Mouse (Mus musculus): Measurements from ENCODE around the gene Cst12. TPM values are rescaled to one million over a fixed set of nuclear protein-coding genes. Genes with fewer than 3 reads are reported as not detected.

The Cst12 gene
- total and polyA plus RNA-seq, 3 experiments = not detected

DNA sequence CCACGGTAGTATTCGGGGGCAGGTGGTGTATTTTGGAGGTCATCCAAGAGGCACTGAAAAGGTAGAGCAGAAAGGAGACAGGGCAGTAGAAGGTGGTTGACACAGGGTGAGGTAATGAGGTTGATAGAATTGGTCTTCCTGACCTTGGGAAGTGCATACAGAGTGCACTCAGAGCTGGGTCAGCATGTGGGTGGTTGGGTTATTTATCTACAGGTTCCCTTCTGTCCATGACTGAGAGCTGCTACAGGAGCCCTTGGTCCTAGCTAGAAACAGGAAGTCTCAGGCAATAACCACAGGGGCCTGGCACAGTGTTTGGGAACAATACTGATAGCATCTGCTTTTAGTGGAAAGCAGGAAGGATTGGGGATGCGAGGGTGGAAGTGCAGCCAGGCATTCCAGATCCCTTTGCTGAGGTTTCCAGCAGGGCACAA lies 12.3 kb downstream of the Cst12 start:
- DNase-seq (ENCODE audit: low read depth, low spot score) = no peak
- no peaks in the 10 kb centered on the region for H3K27me3 ChIP-seq (ENCODE audit: control insufficient read depth in 1 of 2, insufficient read depth in 2 of 2, low read length in 2 of 2)
- no peak overlapping the region for H3K27ac ChIP-seq (ENCODE audit: control insufficient read depth, low read depth, low read length)
- no peak overlapping the region for H3K9ac ChIP-seq (ENCODE audit: control insufficient read depth, low read depth, low read length, poor library complexity, severe bottlenecking)
- no peaks in the 10 kb centered on the region for H3K36me3 ChIP-seq (ENCODE audit: control insufficient read depth in 1 of 2, insufficient read depth in 2 of 2, low read length in 2 of 2)
- no peak overlapping the region for H3K4me3 ChIP-seq (ENCODE audit: control insufficient read depth in 1 of 2, insufficient read depth in 1 of 2, low read depth in 2 of 2, low read length in 2 of 2)
- no peaks in the 10 kb centered on the region for H3K79me2 ChIP-seq (ENCODE audit: control insufficient read depth, insufficient read depth, low read length, poor library complexity)
- no peaks in the 10 kb centered on the region for H3K4me1 ChIP-seq (ENCODE audit: control insufficient read depth in 1 of 2, insufficient read depth in 2 of 2, low read length in 2 of 2)
- TF ChIP-seq ZMIZ1 (IDR thresholded peaks at IDR 0.05; ENCODE audit: low read depth, low read length) (no peak), MYB (IDR thresholded peaks at IDR 0.05; ENCODE audit: low read depth, low read length) (no peak), EP300 (IDR thresholded peaks at IDR 0.05; ENCODE audit: low read depth in 1 of 2, low read length in 2 of 2) (no peak), MXI1 (IDR thresholded peaks at IDR 0.05; ENCODE audit: low read depth, low read length) (no peak), MAX (IDR thresholded peaks at IDR 0.05; ENCODE audit: low read length) (no peak), POLR2AphosphoS5 (IDR thresholded peaks at IDR 0.05; ENCODE audit: borderline replicate concordance, low read depth, low read length) (no peak), JUND (IDR thresholded peaks at IDR 0.05; ENCODE audit: low read depth, low read length) (no peak), TCF12 (IDR thresholded peaks at IDR 0.05; ENCODE audit: low read depth, low read length) (no peak), ZNF384 (IDR thresholded peaks at IDR 0.05; ENCODE audit: low read depth, low read length) (no peak), UBTF (IDR thresholded peaks at IDR 0.05; ENCODE audit: borderline replicate concordance, insufficient read depth, low read depth, low read length) (no peak), GATA1 (IDR thresholded peaks at IDR 0.05; ENCODE audit: low read depth, low read length) (no peak), TAL1 (IDR thresholded peaks at IDR 0.05; ENCODE audit: low read length) (no peak), SIN3A (IDR thresholded peaks at IDR 0.05; ENCODE audit: low read length) (no peak), MEF2A (IDR thresholded peaks at IDR 0.05; ENCODE audit: extremely low read depth, insufficient replicate concordance, low read depth, low read length, poor library complexity, severe bottlenecking) (no peak), CTCF (IDR thresholded peaks at IDR 0.05 in 2 of 3, conservative IDR thresholded peaks at IDR 0.05 in 1 of 3; ENCODE audit: control insufficient read depth in 1 of 3, insufficient read depth in 1 of 3, low read depth in 2 of 3, low read length in 3 of 3, poor library complexity in 1 of 3, severe bottlenecking in 1 of 3) (no peak)
- no peaks in the 10 kb centered on the region for H3K9me3 ChIP-seq (replicated peaks; ENCODE audit: insufficient read depth, low read length)

DNA sequence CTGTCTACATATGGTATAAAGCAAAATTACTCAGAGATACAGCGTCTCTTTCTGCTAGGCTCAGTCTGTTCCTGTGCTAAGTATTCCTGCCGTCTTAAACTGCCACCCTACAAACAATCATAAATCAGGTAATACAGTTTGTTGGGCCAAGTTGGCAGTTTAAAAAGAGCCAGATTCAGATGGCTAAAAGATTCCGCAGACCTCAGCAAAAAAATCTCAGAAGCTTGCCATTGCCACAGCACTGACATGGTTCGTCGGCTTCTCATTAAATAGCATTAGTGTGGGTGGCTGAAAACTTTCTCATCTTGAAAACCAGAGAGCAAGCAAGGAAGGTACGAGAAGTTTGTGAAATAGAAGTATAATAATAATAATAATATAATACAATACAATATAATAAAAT lies 17.5 kb downstream of the Cst12 start:
- H3K79me2 ChIP-seq (ENCODE audit: control insufficient read depth, insufficient read depth, low read length, poor library complexity) = no peaks in the 10 kb centered on the region
- H3K27ac ChIP-seq (ENCODE audit: control insufficient read depth, low read depth, low read length) = no peak overlapping the region
- H3K9me3 ChIP-seq (replicated peaks; ENCODE audit: insufficient read depth, low read length) = no peaks in the 10 kb centered on the region
- H3K27me3 ChIP-seq (ENCODE audit: control insufficient read depth in 1 of 2, insufficient read depth in 2 of 2, low read length in 2 of 2) = no peaks in the 10 kb centered on the region
- TF ChIP-seq JUND (IDR thresholded peaks at IDR 0.05; ENCODE audit: low read depth, low read length) (no peak), POLR2AphosphoS2 (IDR thresholded peaks at IDR 0.05; ENCODE audit: low read length) (no peak), NELFE (IDR thresholded peaks at IDR 0.05; ENCODE audit: low read depth, low read length) (no peak), SMC3 (IDR thresholded peaks at IDR 0.05; ENCODE audit: low read depth, low read length) (no peak), SIN3A (IDR thresholded peaks at IDR 0.05; ENCODE audit: low read length) (no peak), MYB (IDR thresholded peaks at IDR 0.05; ENCODE audit: low read depth, low read length) (no peak), ZNF384 (IDR thresholded peaks at IDR 0.05; ENCODE audit: low read depth, low read length) (no peak), MXI1 (IDR thresholded peaks at IDR 0.05; ENCODE audit: low read depth, low read length) (no peak)
- H3K4me3 ChIP-seq (ENCODE audit: control insufficient read depth in 1 of 2, insufficient read depth in 1 of 2, low read depth in 2 of 2, low read length in 2 of 2) = no peak overlapping the region
- no peaks in the 10 kb centered on the region for H3K36me3 ChIP-seq (ENCODE audit: control insufficient read depth in 1 of 2, insufficient read depth in 2 of 2, low read length in 2 of 2)
- DNase-seq (ENCODE audit: low read depth, low spot score) = no peak
- H3K4me1 ChIP-seq (ENCODE audit: control insufficient read depth in 1 of 2, insufficient read depth in 2 of 2, low read length in 2 of 2) = no peaks in the 10 kb centered on the region
- H3K9ac ChIP-seq (ENCODE audit: control insufficient read depth, low read depth, low read length, poor library complexity, severe bottlenecking) = no peak overlapping the region

All from MEL (cell line).